Mouse (Mus musculus) small intestine, adult 2 months (tissue): ENCODE results near the gene Cir1. TPM values are rescaled to one million over a fixed set of nuclear protein-coding genes. Genes with fewer than 3 reads are reported as not detected.

Experiments
- H3K27ac ChIP-seq: fragments of 200-500 bp; 2 replicates; pipeline ENCODE4 v1.5.1; 2012; ENCODE audit warnings: low read depth, low read length, control low read depth, inconsistent platforms; ENCODE audit not compliant: insufficient read depth
- H3K27me3 ChIP-seq: fragments of 200-500 bp; 2 replicates; pipeline ENCODE4 v1.6.1; 2012; ENCODE audit warnings: mild to moderate bottlenecking, moderate library complexity, low read length, inconsistent platforms; ENCODE audit not compliant: control insufficient read depth, insufficient read depth
- H3K36me3 ChIP-seq: fragments of 200-500 bp; 2 replicates; pipeline ENCODE4 v1.6.1; 2012; ENCODE audit warnings: mild to moderate bottlenecking, low read length, control low read depth, inconsistent platforms; ENCODE audit not compliant: control insufficient read depth, insufficient read depth
- H3K4me1 ChIP-seq: fragments of 200-500 bp; 2 replicates; pipeline ENCODE4 v1.6.1; 2012; ENCODE audit warnings: low read length, inconsistent platforms, mixed read lengths; ENCODE audit not compliant: control insufficient read depth, insufficient read depth, insufficient read length
- H3K4me3 ChIP-seq: fragments of 200-500 bp; 2 replicates; pipeline ENCODE4 v1.5.1; 2012; ENCODE audit warnings: low read depth, mild to moderate bottlenecking, control low read depth, inconsistent platforms, low read length, moderate library complexity
- CTCF ChIP-seq: fragments of 200-500 bp; IDR thresholded peaks from 2 replicates; pipeline ENCODE4 v1.5.1; 2012; ENCODE audit warnings: low read depth, mild to moderate bottlenecking, control low read depth, inconsistent platforms, low read length, moderate library complexity, mixed read lengths; ENCODE audit not compliant: insufficient replicate concordance, insufficient read length; ENCODE audit errors: extremely low read depth
- POLR2A ChIP-seq: fragments of 200-500 bp; IDR thresholded peaks from 2 replicates; pipeline ENCODE4 v1.6.1; 2012; ENCODE audit warnings: low read depth, mild to moderate bottlenecking, control low read depth, inconsistent platforms, low read length, moderate library complexity
- WGBS: fragments of 180-500 bp; shearing (Covaris S2); methylation state at CpG from one replicate; pipeline ENCODE4 v1.1.7; 2018; 5-methylcytosine and 5-hydroxymethylcytosine counted together
- polyA plus RNA-seq: library from polyadenylated mRNA; depleted of rRNA; stranded (reverse); fragments of >200 nt; gene quantifications from 2 replicates; pipeline ENCODE4 v1.2.3, GENCODE M21; 2012; rRNA removed

The Cir1 gene
- 0.28 and 0.70 TPM in 2 replicates for polyA plus RNA-seq

DNA sequence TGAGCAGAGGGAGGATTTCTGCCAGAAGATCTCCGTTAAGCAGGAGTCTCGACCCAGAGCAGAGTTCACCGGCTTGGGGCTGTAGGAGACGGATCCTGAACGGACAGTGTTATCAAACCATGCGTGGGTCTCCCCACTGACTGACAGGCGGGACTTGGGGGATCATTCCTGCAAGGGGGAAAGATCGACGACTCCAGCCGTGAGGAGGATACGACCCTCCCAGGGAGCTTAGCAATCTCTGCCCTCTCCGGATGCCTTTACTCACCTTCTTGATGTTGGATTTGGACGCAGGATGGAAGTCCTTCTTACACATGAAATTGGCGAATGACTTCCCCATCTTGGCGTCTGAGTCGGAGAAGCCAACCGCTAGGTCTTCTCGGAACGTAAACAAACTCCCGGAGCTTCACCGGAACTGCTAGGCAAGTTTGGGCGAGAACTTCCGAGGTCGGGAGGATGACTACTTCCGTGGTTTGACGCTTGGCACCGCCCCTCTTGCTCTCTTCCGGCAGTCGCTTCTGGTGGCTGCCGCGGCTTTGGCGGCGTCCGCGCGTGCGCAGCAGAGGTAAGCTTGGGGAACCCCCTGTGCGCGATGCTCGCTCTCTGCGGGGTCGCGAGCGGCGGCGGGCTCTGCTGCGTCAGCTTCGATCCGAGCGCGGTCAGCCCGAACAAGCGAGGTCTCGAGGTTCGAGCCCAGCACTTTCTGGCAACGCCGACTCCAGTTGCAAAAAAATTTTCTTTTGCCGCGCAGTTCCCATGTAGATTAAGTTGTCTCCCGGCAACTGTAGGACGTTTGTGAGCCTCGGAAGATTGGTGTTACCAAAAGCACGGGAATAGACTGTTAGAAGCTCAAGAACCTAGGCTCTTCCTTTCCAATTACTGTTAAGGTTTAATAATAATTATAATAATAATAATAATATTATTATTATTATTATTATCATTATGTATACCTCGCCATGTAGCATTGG lies at the start of gene Cir1, which contains the start of gene Scrn3:
Gene Cir1 (minus strand): TSS at position 550 of the 965 bp plus-strand sequence.
Gene Scrn3 (plus strand): TSS at position 450 of the 965 bp plus-strand sequence.
- Histone ChIP-seq H3K4me3 (peak within 1 kb of the TSS; percentile 97), H3K36me3 (peaks cover 16% of the 10 kb centered on the region), H3K27ac (peak within 1 kb of the TSS; percentile 53), H3K27me3 (no peaks in the 10 kb centered on the region), H3K4me1 (no peaks in the 10 kb centered on the region)
- WGBS: under 1% methylated on average over 64 of the region's 64 CpGs
- TF ChIP-seq CTCF (no peak), POLR2A (peak; percentile 69)

DNA sequence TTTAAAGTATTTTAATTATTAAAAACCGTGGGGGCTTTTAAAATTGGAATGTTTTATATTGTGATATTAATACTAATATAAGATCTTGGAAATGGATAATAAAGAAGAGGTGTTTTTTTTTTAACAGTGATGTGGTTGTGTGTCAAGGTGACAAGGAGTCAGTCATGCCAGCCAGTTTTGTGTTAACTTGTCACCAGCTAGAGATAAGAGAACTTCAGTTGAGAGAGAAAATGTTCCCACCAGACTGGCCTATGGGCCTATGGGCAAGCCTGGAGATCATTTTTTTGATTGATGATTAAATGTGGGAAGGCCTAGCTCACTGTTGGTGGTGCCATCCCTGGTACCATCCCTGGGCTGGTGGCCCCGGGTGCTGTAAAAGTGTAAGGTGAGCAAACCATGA lies 48.0 kb upstream of the Cir1 start:
- peaks cover 25% of the 10 kb centered on the region for H3K36me3 ChIP-seq
- no peak overlapping the region for H3K27ac ChIP-seq
- H3K4me1 ChIP-seq: no peaks in the 10 kb centered on the region
- no peak overlapping the region for H3K4me3 ChIP-seq
- 89% methylated on average over 2 of the region's 2 CpGs for WGBS
- no peaks in the 10 kb centered on the region for H3K27me3 ChIP-seq
- no peak for TF ChIP-seq POLR2A
- no peak for TF ChIP-seq CTCF

- Histone ChIP-seq H3K4me1 (no peaks in the 10 kb centered on the region), H3K4me3 (no peak overlapping the region), H3K27me3 (no peaks in the 10 kb centered on the region), H3K27ac (no peak overlapping the region), H3K36me3 (peaks cover 25% of the 10 kb centered on the region)
- no peak for TF ChIP-seq CTCF
- TF ChIP-seq POLR2A: no peak
- WGBS: 64% methylated on average over 5 of the region's 5 CpGs
These were observed 47.4 kb upstream of the Cir1 start for GRCm38 (mm10) chr2:73359941-73360340.

DNA sequence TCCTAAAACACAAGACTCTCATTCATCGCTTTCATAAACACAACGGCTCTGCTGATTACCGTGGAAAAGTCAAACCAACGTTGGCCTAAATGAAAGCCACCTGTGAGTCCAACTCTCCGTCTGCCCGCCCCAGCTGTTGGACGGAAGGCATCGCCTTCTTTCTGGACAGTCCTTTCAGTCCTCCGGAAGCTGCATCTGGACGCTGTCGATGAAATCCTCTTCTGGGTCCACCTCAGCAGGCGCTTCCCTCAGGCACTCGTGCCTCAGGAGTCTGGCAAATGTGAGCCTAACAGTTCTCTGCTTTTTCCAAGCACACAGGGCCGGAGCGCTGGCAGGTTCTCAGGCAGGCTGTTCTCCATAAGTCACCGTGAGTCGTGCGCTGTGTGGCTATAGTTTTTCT lies 44.5 kb upstream of the Cir1 start:
- TF ChIP-seq POLR2A: no peak
- no peak for TF ChIP-seq CTCF
- H3K4me3 ChIP-seq: no peak overlapping the region
- WGBS: 81% methylated on average over 18 of the region's 18 CpGs

GRCm38 (mm10) chr2:73351927-73352374 lies 39.5 kb upstream of the Cir1 start:
- 53% methylated on average over 7 of the region's 7 CpGs for WGBS
- H3K27ac ChIP-seq: no peak overlapping the region; the same call in 1 of the 2 replicates
- H3K27me3 ChIP-seq: no peaks in the 10 kb centered on the region
- no peaks in the 10 kb centered on the region for H3K4me1 ChIP-seq
- H3K36me3 ChIP-seq: peaks cover 14% of the 10 kb centered on the region
- TF ChIP-seq CTCF (no peak), POLR2A (no peak)
- H3K4me3 ChIP-seq: no peak overlapping the region

More for the DNA sequence above, 44.5 kb upstream of the Cir1 start:
- no peak overlapping the region for H3K27ac ChIP-seq
- H3K36me3 ChIP-seq: peaks cover 21% of the 10 kb centered on the region
- H3K27me3 ChIP-seq: no peaks in the 10 kb centered on the region
- H3K4me1 ChIP-seq: no peaks in the 10 kb centered on the region

DNA sequence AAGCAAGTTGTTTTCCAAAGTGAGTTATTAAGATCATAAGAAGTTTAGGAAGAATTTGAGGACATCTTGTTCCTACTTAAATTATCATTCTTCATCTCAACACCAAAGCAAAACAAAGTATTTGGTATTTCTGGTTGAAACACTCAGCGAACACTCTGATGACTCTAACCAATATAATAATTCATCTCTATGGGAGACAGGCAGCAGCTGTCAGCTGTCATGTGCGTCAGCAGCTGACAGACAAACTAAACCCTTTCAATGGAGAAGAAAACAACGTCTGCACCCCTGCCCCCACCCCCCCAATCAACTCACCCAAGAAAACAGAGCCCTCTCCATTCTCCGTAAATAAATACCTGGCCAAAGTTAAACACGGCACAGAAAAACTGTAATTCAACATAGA lies 39.0 kb upstream of the Cir1 start:
- H3K27me3 ChIP-seq: no peaks in the 10 kb centered on the region
- WGBS: 67% methylated on average over 5 of the region's 5 CpGs
- H3K36me3 ChIP-seq: peaks cover 15% of the 10 kb centered on the region
- TF ChIP-seq CTCF: no peak
- no peak for TF ChIP-seq POLR2A
- H3K4me3 ChIP-seq: no peak overlapping the region
- H3K27ac ChIP-seq: no peak overlapping the region; the same call in 1 of the 2 replicates
- H3K4me1 ChIP-seq: no peaks in the 10 kb centered on the region

- H3K4me1 ChIP-seq: no peaks in the 10 kb centered on the region
These were observed 35.7 kb upstream of the Cir1 start for GRCm38 (mm10) chr2:73348221-73348620.

More at GRCm38 (mm10) chr2:73348221-73348620, 35.7 kb upstream of the Cir1 start:
- Histone ChIP-seq H3K27ac (no peak overlapping the region), H3K27me3 (no peaks in the 10 kb centered on the region), H3K4me3 (no peak overlapping the region), H3K36me3 (peaks cover 10% of the 10 kb centered on the region)
- WGBS: 90% methylated on average over 6 of the region's 6 CpGs
- TF ChIP-seq CTCF (no peak), POLR2A (no peak)
